Mouse (Mus musculus) spleen, postnatal 10 days (tissue): ENCODE measurements around the gene 1700010B08Rik.

Source experiments
- DNase-seq, 2 experiments: peaks; one replicate each; pipeline ENCODE4 v3.0.0; 2021 to 2022; ENCODE audit warnings: low spot score in 2 of 2

The 1700010B08Rik gene

GRCm38 (mm10) chr2:173722251-173722857 lies 3.1 kb downstream of the 1700010B08Rik start:
- DNase-seq: peak in 1 of 2 experiments; percentile 42

- DNase-seq: no peak
Observed at GRCm38 (mm10) chr2:173724382-173724781, 5.2 kb downstream of the 1700010B08Rik start.

GRCm38 (mm10) chr2:173724940-173725807 lies 6.0 kb downstream of the 1700010B08Rik start:
- DNase-seq: no peak

GRCm38 (mm10) chr2:173725819-173726218 lies 6.6 kb downstream of the 1700010B08Rik start:
- no peak for DNase-seq

- DNase-seq: no peak
Observed at GRCm38 (mm10) chr2:173730444-173730966, 11.3 kb downstream of the 1700010B08Rik start.

- DNase-seq: no peak
Observed at GRCm38 (mm10) chr2:173734426-173734825, 15.2 kb downstream of the 1700010B08Rik start.

- peak; percentile 99 to 100 for DNase-seq
Observed at GRCm38 (mm10) chr2:173737222-173737989, 18.2 kb downstream of the 1700010B08Rik start, which contains the start of gene Vapb. TSS of gene Vapb (plus strand) at chr2:173737511.

GRCm38 (mm10) chr2:173738232-173738631 lies 19.0 kb downstream of the 1700010B08Rik start:
- no peak for DNase-seq

GRCm38 (mm10) chr2:173739107-173739506 lies 19.9 kb downstream of the 1700010B08Rik start:
- DNase-seq: no peak

- DNase-seq: no peak
Observed at GRCm38 (mm10) chr2:173742090-173742489, 22.9 kb downstream of the 1700010B08Rik start.

GRCm38 (mm10) chr2:173742744-173743143 lies 23.5 kb downstream of the 1700010B08Rik start:
- no peak for DNase-seq

- no peak for DNase-seq
Observed at GRCm38 (mm10) chr2:173744070-173744815, 25.0 kb downstream of the 1700010B08Rik start.

GRCm38 (mm10) chr2:173748961-173749659 lies 29.9 kb downstream of the 1700010B08Rik start:
- DNase-seq: no peak

- no peak for DNase-seq
Observed at GRCm38 (mm10) chr2:173755433-173756144, 36.4 kb downstream of the 1700010B08Rik start.

- no peak for DNase-seq
Observed at GRCm38 (mm10) chr2:173757624-173758155, 38.5 kb downstream of the 1700010B08Rik start.

- DNase-seq: no peak
Observed at GRCm38 (mm10) chr2:173760607-173761006, 41.4 kb downstream of the 1700010B08Rik start.

GRCm38 (mm10) chr2:173764629-173765028 lies 45.4 kb downstream of the 1700010B08Rik start:
- DNase-seq: no peak

GRCm38 (mm10) chr2:173767959-173768595 lies 48.9 kb downstream of the 1700010B08Rik start:
- no peak for DNase-seq

- no peak for DNase-seq
Observed at GRCm38 (mm10) chr2:173769183-173769582, 50.0 kb downstream of the 1700010B08Rik start.
